Mouse (Mus musculus) liver, embryonic 14.5 days (tissue): ENCODE results near the gene Supt4a.

Source experiments
- CTCF ChIP-seq: IDR thresholded peaks from 2 replicates; pipeline ENCODE4 v1.5.1; 2016; ENCODE audit warnings: antibody characterized with exemption, low read depth, control low read depth
- EP300 ChIP-seq: IDR thresholded peaks from 2 replicates; pipeline ENCODE4 v1.6.1; 2016; ENCODE audit warnings: antibody characterized with exemption, low read depth

- TF ChIP-seq CTCF: peak; percentile 53
- TF ChIP-seq EP300: no peak
Observed at GRCm38 (mm10) chr11:87715999-87716398, 21.4 kb upstream of the Supt4a start.
